Mouse (Mus musculus) gastrocnemius, adult 18-20 months (tissue): ENCODE measurements around the gene Kmt2d. TPM values are rescaled to one million over a fixed set of nuclear protein-coding genes. Genes with fewer than 3 reads are reported as not detected.

Source experiments
- DNase-seq: peaks from one replicate; pipeline ENCODE4 v3.0.0; 2021; ENCODE audit warnings: low spot score
- total RNA-seq, 2 experiments: library from RNA; stranded (reverse); gene quantifications; 2 replicates each; pipeline ENCODE4 v1.2.3; 2021

Kmt2d gene
- total RNA-seq, 2 experiments from 2014 or later: 43.2 to 50.1 TPM

DNA sequence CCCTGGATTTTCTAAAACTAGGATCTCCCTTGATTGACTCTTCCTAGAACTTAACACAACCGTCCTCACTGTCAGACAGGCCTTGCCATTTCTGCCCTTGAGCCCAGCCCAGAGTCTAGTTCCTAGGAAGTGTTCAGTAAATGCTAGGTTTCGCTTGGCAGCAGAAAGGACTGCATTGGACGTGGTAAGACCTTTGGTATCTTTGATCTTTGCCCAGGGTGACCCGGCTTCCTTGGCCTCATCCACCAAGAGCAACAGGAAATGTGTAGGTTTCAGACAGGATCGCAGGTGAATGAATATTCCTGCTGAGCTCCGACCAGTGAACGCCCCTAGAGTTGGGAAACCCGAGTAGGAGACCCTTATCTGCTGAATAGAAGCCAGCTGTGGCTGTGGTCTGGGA lies 68.1 kb downstream of the Kmt2d start:
- no peak for DNase-seq

DNA sequence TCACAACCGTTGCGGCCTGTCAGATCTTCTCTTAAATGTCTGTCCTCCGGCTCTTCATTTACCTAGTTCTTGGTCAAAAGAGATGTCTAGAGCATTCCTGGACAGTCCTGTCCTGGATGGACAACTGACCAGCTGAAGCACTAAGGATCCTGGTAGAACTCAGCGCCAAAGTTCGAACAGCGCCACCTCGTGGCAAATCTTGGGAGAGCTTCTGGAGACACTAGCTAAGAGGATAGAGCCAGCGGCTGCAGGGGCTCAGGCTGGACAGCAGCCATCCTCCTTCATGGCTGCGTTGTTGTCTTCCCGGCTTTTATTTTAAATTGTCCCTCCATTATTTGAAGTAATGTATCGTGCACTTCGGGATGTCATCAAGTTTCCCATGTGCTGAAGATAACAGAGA lies 71.6 kb downstream of the Kmt2d start:
- peak; percentile 84 for DNase-seq

DNA sequence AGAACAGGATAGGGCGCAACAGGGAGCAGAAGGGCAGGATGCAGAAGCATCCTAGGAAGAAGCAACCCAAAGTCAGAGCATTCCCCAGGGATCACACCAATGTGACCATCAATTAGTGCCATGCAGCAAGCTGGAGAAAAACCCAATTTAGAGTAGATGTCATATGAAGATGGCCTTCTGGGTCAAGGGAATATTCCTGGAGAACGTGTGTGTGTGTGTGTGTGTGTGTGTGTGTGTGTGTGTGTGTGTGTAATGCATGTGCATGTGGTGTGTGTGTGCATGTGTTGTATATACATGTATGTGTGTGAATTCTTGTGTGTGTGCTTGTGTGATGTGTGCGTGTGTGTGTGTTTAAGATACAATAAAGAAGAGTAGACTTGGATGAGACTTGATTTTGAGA lies 72.1 kb downstream of the Kmt2d start:
- no peak for DNase-seq

- DNase-seq: no peak
Observed at GRCm38 (mm10) chr15:98797835-98798492, 73.0 kb downstream of the Kmt2d start.

DNA sequence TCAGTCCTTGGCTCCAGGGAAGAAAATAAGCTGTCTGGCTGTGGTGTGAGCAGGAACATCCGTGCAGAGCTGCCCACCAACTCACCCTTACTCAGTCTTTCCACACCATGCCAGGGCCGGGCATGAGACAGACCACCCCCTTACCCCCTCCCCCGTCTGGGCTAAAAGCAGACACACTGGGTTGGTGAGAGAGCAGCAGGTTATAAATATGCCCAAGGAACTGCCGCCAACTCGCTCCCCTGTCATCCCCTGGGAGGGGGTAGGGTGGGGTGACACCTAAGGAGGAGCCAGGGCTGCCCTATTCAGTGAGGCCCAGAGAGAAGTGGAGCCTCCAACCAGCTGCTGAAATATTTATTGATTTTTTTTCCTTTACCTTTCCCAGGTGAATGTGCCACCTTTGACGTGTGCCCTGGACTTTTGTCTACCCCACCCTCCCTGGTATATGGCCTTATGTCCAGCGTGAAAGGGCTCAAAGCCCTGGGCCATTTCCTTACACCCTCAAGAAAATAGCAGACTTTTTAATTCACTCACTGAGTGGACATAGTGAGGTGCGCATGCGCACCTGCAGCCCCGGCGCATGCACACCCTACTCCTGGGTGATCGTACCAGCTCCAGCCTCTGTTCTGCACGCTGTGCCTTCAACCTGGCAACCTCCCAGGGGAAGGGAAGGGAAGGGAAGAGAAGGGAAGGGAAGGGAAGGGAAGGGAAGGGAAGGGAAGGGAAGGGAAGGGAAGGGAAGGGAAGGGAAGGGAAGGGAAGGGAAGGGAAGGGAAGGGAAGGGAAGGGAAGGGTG lies 74.0 kb downstream of the Kmt2d start:
- no peak for DNase-seq

GRCm38 (mm10) chr15:98793141-98793698 lies 77.8 kb downstream of the Kmt2d start:
- no peak for DNase-seq

DNA sequence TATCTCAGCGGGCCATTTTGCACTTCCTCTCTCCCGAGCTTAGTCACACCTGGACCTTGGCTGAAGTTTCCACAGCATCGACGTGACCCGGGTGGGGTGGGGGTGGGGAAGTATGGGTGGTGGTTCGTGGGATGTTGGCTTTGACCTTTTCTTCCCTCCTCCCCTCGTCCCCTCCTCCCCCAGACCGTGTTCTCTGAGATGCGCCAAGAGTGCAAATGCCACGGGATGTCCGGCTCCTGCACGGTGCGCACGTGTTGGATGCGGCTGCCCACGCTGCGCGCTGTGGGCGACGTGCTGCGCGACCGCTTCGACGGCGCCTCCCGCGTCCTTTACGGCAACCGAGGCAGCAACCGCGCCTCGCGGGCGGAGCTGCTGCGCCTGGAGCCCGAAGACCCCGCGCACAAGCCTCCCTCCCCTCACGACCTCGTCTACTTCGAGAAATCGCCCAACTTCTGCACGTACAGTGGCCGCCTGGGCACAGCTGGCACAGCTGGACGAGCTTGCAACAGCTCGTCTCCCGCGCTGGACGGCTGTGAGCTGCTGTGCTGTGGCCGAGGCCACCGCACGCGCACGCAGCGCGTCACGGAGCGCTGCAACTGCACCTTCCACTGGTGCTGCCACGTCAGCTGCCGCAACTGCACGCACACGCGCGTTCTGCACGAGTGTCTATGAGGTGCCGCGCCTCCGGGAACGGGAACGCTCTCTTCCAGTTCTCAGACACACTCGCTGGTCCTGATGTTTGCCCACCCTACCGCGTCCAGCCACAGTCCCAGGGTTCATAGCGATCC lies 78.6 kb downstream of the Kmt2d start:
- DNase-seq: no peak

- no peak for DNase-seq
Observed at GRCm38 (mm10) chr15:98791771-98792170, 79.2 kb downstream of the Kmt2d start.

- no peak for DNase-seq
Observed at GRCm38 (mm10) chr15:98791221-98791620, 79.8 kb downstream of the Kmt2d start.

DNA sequence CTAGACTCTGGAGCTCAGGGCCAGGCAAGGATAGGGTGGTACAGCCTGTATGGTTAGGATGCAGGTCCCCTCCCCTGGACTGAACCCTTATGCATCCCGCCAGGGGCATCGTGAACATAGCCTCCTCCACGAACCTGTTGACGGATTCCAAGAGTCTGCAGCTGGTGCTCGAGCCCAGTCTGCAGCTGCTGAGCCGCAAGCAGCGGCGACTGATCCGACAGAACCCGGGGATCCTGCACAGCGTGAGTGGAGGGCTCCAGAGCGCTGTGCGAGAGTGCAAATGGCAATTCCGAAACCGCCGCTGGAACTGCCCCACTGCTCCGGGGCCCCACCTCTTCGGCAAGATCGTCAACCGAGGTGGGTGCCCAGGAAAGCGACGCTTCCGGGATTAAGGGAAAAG lies 80.2 kb downstream of the Kmt2d start:
- no peak for DNase-seq

DNA sequence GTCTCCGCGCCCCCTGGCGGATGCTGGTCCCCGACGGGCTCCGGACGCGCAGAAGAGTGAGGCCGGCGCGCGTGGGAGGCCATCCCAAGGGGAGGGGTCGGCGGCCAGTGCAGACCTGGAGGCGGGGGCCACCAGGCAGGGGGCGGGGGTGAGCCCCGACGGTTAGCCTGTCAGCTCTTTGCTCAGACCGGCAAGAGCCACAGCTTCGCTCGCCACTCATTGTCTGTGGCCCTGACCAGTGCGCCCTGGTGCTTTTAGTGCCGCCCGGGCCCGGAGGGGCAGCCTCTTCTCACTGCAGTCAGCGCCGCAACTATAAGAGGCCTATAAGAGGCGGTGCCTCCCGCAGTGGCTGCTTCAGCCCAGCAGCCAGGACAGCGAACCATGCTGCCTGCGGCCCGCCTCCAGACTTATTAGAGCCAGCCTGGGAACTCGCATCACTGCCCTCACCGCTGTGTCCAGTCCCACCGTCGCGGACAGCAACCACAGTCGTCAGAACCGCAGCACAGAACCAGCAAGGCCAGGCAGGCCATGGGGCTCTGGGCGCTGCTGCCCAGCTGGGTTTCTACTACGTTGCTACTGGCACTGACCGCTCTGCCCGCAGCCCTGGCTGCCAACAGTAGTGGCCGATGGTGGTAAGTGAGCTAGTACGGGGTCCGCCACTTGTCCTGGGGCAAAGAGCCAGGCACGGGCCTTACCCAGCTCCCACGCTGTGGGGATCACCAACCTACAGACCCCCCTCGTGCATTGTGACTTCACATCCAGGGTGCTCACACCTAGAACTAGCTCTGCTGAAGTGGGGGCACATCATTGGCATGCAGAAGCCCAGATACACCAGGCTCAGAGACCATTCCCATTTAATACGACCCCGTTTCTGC lies 81.1 kb downstream of the Kmt2d start, which contains the start of gene Wnt1:
Gene Wnt1, plus strand, starts transcription at position 197 of the 875 bp plus-strand sequence.
- no peak for DNase-seq

DNA sequence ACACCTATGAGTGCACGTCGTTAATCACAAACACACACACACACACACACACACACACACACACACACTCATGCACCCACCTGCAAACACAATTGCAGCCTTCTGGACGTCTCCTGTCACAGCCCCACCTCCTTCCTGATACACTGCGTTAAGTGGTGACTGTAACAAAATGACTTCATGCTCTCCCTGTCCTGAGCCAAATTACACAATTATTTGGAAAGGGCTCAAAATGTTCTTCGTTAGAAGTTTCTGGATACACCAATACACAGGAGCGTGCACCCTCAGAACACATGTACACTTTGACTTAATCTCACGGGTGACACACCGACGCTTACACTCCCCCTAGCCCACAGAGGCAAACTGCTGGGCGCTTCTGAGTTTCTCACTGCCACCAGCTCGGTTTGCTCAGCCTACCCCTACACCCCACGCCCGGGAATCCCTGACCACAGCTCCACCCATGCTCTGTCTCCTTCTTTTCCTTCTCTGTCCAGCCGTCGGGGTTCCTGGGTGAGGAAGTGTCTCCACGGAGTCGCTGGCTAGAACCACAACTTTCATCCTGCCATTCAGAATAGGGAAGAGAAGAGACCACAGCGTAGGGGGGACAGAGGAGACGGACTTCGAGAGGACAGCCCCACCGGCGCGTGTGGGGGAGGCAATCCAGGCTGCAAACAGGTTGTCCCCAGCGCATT lies 81.9 kb downstream of the Kmt2d start:
- no peak for DNase-seq

DNA sequence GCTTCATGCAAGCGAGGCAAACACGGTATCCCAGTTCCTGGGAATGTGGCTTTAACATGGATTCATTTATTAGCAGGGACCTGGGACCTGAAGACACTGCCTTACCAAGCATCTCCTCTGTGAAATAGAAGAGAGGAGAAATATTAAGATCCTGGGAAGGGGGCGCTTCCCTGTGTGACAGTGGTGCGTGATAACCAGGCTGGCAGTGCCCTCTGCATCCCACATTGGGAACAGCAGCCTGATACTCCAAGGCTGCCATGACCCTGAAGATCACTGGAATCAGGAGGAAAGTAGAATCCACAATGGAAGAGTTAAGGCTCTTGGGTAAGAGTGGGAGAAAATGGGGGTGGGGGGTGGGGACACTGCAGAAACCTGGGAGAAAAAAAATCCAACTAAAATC lies 83.1 kb downstream of the Kmt2d start:
- no peak for DNase-seq

- DNase-seq: no peak
Observed at GRCm38 (mm10) chr15:98785744-98786143, 85.3 kb downstream of the Kmt2d start.

Other genes with a start within 250 kb of the Kmt2d start
- gene Cacnb3, start 240.4 kb downstream of the Kmt2d start, total RNA-seq: under 1 TPM; 0.64 to 0.85 TPM
- gene Ddx23, start 208.3 kb downstream of the Kmt2d start, total RNA-seq: 10 to 100 TPM; 65.7 to 83.1 TPM
- gene Rnd1, start 193.7 kb downstream of the Kmt2d start, total RNA-seq: 1 to 10 TPM; 2.8 to 3.2 TPM
- not detected for gene Ccdc65, start 163.0 kb downstream of the Kmt2d start, total RNA-seq
- 1 to 10 TPM in 1 of 2 experiments, under 1 TPM in 1; 0.80 to 1.1 TPM for gene Fkbp11, start 143.0 kb downstream of the Kmt2d start, total RNA-seq
- 1 to 10 TPM; 8.1 to 9.0 TPM for gene Arf3, start 108.0 kb downstream of the Kmt2d start, total RNA-seq
- gene Wnt10b, start 93.1 kb downstream of the Kmt2d start, total RNA-seq: 1 to 10 TPM in 1 of 2 experiments, under 1 TPM in 1; 0.57 to 1.4 TPM
- gene Wnt1, start 81.3 kb downstream of the Kmt2d start, total RNA-seq: not detected
- under 1 TPM; 0.36 to 0.57 TPM for gene Ddn, start 61.7 kb downstream of the Kmt2d start, total RNA-seq
- 10 to 100 TPM; 48.1 to 49.6 TPM for gene Prkag1, start 39.7 kb downstream of the Kmt2d start, total RNA-seq
- 1 to 10 TPM; 1.3 TPM for gene Rhebl1, start 23.3 kb upstream of the Kmt2d start, total RNA-seq
- gene Dhh, start 27.3 kb upstream of the Kmt2d start, total RNA-seq: 1 to 10 TPM in 1 of 2 experiments, under 1 TPM in 1; 0.75 to 1.5 TPM
- gene Lmbr1l, start 47.0 kb upstream of the Kmt2d start, total RNA-seq: 1 to 10 TPM; 4.8 to 4.9 TPM
- 10 to 100 TPM; 15.6 to 29.6 TPM for gene Tuba1b, start 63.4 kb upstream of the Kmt2d start, total RNA-seq
- not detected for gene Gm49450, start 82.3 kb upstream of the Kmt2d start, total RNA-seq
- 10 to 100 TPM; 17.9 to 38.6 TPM for gene Tuba1a, start 82.5 kb upstream of the Kmt2d start, total RNA-seq
- gene Tuba1c, start 158.7 kb upstream of the Kmt2d start, total RNA-seq: 1 to 10 TPM; 5.4 to 9.9 TPM
- gene Prph, start 184.0 kb upstream of the Kmt2d start, total RNA-seq: under 1 TPM; 0.43 to 0.88 TPM
- under 1 TPM in 1 of 2 experiments, not detected in 1; 0.21 TPM for gene Troap, start 203.4 kb upstream of the Kmt2d start, total RNA-seq
- not detected for gene C1ql4, start 216.6 kb upstream of the Kmt2d start, total RNA-seq
- gene Dnajc22, start 222.0 kb upstream of the Kmt2d start, total RNA-seq: under 1 TPM in 1 of 2 experiments, not detected in 1; 0.19 TPM